Mouse (Mus musculus): ENCODE results near the gene Lix1l. TPM values are rescaled to one million over a fixed set of nuclear protein-coding genes. Genes with fewer than 3 reads are reported as not detected.
"Not testable (repeated sequence)": the region's sequence is repeated elsewhere in the genome, so short reads cannot be mapped to it uniquely, and the experiment has no call there.

Lix1l gene
- polyA plus RNA-seq, 1 experiment from 2014 or later, result 6.7 TPM

- Histone ChIP-seq H3K9ac (ENCODE audit: low read length) (peak overlapping the region; percentile 88), H3K36me3 (ENCODE audit: control insufficient read depth, insufficient read depth, low read length) (peaks cover 10% of the 10 kb centered on the region; the same call in 1 of the 2 replicates), H3K4me2 (ENCODE audit: low read length) (peak overlapping the region; percentile 96), H3K4me3 (ENCODE audit: control insufficient read depth in 1 of 2, insufficient read depth in 1 of 2, low read depth in 1 of 2, low read length in 2 of 2) (peak overlapping the region; percentile 49 to 51; a peak in 2 of 4 replicates), H3K4me1 (ENCODE audit: control insufficient read depth in 2 of 2, insufficient read depth in 2 of 2, low read length in 2 of 2) (peaks cover 9 to 49% of the 10 kb centered on the region in 2 experiments), H3K27me3 (ENCODE audit: control insufficient read depth, insufficient read depth, low read length) (no peaks in the 10 kb centered on the region), H3K9me3 (ENCODE audit: control insufficient read depth, low read length) (no peaks in the 10 kb centered on the region), H3K27ac (replicated peaks in 1 of 2; ENCODE audit: control insufficient read depth in 1 of 2, insufficient read depth in 1 of 2, low read depth in 2 of 2, low read length in 2 of 2) (no peak overlapping the region)
- 75% methylated on average over 8 of the region's 8 CpGs for WGBS
- no peak for ATAC-seq (ENCODE audit: insufficient number of reproducible peaks, insufficient read depth, low FRiP score, low read depth)
Observed at GRCm38 (mm10) chr3:96599069-96599393, 1.9 kb upstream of the Lix1l start.

DNA sequence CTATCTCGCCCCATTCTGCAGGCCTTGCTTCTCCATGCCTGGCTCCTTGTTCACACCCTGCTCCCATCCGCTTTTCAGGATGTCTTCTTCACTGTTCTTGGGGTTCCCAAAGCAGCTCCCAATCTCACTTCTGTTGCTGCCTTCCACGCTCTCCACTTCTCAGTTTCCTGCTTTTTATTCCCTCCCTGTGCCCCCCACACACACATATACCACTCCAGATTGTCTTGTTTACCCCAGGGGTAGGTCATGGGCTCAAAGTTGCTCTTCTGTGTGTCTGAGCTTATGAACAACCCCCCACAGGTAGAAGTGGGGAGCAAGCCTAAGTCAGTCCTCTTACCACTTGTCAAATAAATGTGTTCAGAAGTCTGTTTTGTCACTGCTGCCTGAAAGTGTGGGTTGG is 1.5 kb upstream of the Lix1l start:
- 82% methylated on average over 3 of the region's 3 CpGs for WGBS
- H3K36me3 ChIP-seq (ENCODE audit: control insufficient read depth, insufficient read depth, low read length), result peaks cover 11% of the 10 kb centered on the region; the same call in 1 of the 2 replicates
- H3K4me1 ChIP-seq (ENCODE audit: control insufficient read depth in 2 of 2, insufficient read depth in 2 of 2, low read length in 2 of 2), result peaks cover 9 to 50% of the 10 kb centered on the region in 2 experiments
- H3K4me2 ChIP-seq (ENCODE audit: low read length), result no peak overlapping the region
- H3K4me3 ChIP-seq (ENCODE audit: control insufficient read depth in 1 of 2, insufficient read depth in 1 of 2, low read depth in 1 of 2, low read length in 2 of 2), result no peak overlapping the region
- no peak for ATAC-seq (ENCODE audit: insufficient number of reproducible peaks, insufficient read depth, low FRiP score, low read depth)
- no peaks in the 10 kb centered on the region for H3K9me3 ChIP-seq (ENCODE audit: control insufficient read depth, low read length)
- no peaks in the 10 kb centered on the region for H3K27me3 ChIP-seq (ENCODE audit: control insufficient read depth, insufficient read depth, low read length)
- H3K27ac ChIP-seq (replicated peaks in 1 of 2; ENCODE audit: control insufficient read depth in 1 of 2, insufficient read depth in 1 of 2, low read depth in 2 of 2, low read length in 2 of 2), result no peak overlapping the region
- no peak overlapping the region for H3K9ac ChIP-seq (ENCODE audit: low read length)

- H3K4me2 ChIP-seq (ENCODE audit: low read length), result peak overlapping the region; percentile 81
- peak overlapping the region; percentile 61 to 69 for H3K4me3 ChIP-seq (ENCODE audit: control insufficient read depth in 1 of 2, insufficient read depth in 1 of 2, low read depth in 1 of 2, low read length in 2 of 2)
- H3K9me3 ChIP-seq (ENCODE audit: control insufficient read depth, low read length), result no peaks in the 10 kb centered on the region
- peak overlapping the region; percentile 82 for H3K9ac ChIP-seq (ENCODE audit: low read length)
- WGBS, result under 1% methylated on average over 24 of the region's 40 CpGs
- H3K27me3 ChIP-seq (ENCODE audit: control insufficient read depth, insufficient read depth, low read length), result no peaks in the 10 kb centered on the region
- H3K36me3 ChIP-seq (ENCODE audit: control insufficient read depth, insufficient read depth, low read length), result peaks cover 11% of the 10 kb centered on the region; the same call in 1 of the 2 replicates
- ATAC-seq (ENCODE audit: insufficient number of reproducible peaks, insufficient read depth, low FRiP score, low read depth), result peak; percentile 73
- peak overlapping the region; percentile 89 to 93 for H3K27ac ChIP-seq (replicated peaks in 1 of 2; ENCODE audit: control insufficient read depth in 1 of 2, insufficient read depth in 1 of 2, low read depth in 2 of 2, low read length in 2 of 2)
- H3K4me1 ChIP-seq (ENCODE audit: control insufficient read depth in 2 of 2, insufficient read depth in 2 of 2, low read length in 2 of 2), result peaks cover 3 to 49% of the 10 kb centered on the region in 2 experiments
Observed at GRCm38 (mm10) chr3:96601251-96601787, 370 bp downstream of the Lix1l start.

DNA sequence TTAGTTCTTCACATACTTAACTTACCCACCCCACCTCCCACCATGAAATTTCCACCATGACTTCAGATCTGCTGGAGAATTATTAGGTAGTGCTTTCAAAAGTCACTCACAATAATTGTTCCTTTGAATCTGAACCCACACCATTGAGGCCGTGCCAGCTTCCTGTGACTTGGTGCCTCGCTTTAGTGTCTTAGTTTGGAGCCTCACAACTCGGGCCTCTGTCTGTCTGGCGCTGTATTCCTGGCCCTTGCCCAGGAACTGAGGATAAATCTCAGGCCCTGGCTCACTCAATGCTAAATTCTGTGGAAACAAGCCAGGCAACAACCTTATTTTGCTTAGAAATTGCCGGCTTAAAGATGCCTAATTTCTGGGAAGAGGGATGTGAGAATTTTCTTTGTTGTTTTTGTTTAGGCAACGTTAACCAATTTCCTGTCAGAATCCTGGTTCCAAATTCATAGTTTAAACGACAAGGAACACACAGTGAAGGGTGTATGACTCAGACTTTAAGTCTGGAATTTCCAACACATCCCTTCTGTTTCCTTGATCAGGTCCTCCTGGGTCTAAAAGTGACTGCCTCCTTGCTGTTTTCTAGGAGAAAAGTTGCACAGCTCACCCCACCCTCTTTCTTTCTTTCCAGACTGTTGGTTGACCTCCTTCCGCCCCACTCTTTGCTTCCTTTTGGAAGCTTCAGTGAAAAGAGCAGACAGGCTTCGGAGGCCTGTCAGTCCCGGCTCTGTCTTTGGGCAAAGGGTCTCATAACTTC is 1.2 kb downstream of the Lix1l start:
- Histone ChIP-seq H3K4me1 (ENCODE audit: control insufficient read depth in 2 of 2, insufficient read depth in 2 of 2, low read length in 2 of 2) (peaks cover 3 to 42% of the 10 kb centered on the region in 2 experiments), H3K36me3 (ENCODE audit: control insufficient read depth, insufficient read depth, low read length) (peaks cover 11% of the 10 kb centered on the region; the same call in 1 of the 2 replicates), H3K9ac (ENCODE audit: low read length) (peak overlapping the region; percentile 82), H3K9me3 (ENCODE audit: control insufficient read depth, low read length) (no peaks in the 10 kb centered on the region), H3K4me2 (ENCODE audit: low read length) (peak overlapping the region; percentile 81), H3K27me3 (ENCODE audit: control insufficient read depth, insufficient read depth, low read length) (no peaks in the 10 kb centered on the region), H3K27ac (replicated peaks in 1 of 2; ENCODE audit: control insufficient read depth in 1 of 2, insufficient read depth in 1 of 2, low read depth in 2 of 2, low read length in 2 of 2) (peak overlapping the region; percentile 89 to 93), H3K4me3 (ENCODE audit: control insufficient read depth in 1 of 2, insufficient read depth in 1 of 2, low read depth in 1 of 2, low read length in 2 of 2) (peak overlapping the region; percentile 61 to 69)
- WGBS, result 25% methylated on average over 10 of the region's 10 CpGs
- no peak for ATAC-seq (ENCODE audit: insufficient number of reproducible peaks, insufficient read depth, low FRiP score, low read depth)

GRCm38 (mm10) chr3:96602704-96603084 is 1.7 kb downstream of the Lix1l start:
- peak overlapping the region; percentile 82 for H3K9ac ChIP-seq (ENCODE audit: low read length)
- H3K36me3 ChIP-seq (ENCODE audit: control insufficient read depth, insufficient read depth, low read length), result peaks cover 11% of the 10 kb centered on the region; the same call in 1 of the 2 replicates
- 53% methylated on average over 5 of the region's 5 CpGs for WGBS
- H3K4me2 ChIP-seq (ENCODE audit: low read length), result peak overlapping the region; percentile 81
- no peaks in the 10 kb centered on the region for H3K9me3 ChIP-seq (ENCODE audit: control insufficient read depth, low read length)
- peak overlapping the region; percentile 61 to 69 for H3K4me3 ChIP-seq (ENCODE audit: control insufficient read depth in 1 of 2, insufficient read depth in 1 of 2, low read depth in 1 of 2, low read length in 2 of 2)
- H3K27me3 ChIP-seq (ENCODE audit: control insufficient read depth, insufficient read depth, low read length), result no peaks in the 10 kb centered on the region
- H3K4me1 ChIP-seq (ENCODE audit: control insufficient read depth in 2 of 2, insufficient read depth in 2 of 2, low read length in 2 of 2), result peaks cover 3 to 42% of the 10 kb centered on the region in 2 experiments
- H3K27ac ChIP-seq (replicated peaks in 1 of 2; ENCODE audit: control insufficient read depth in 1 of 2, insufficient read depth in 1 of 2, low read depth in 2 of 2, low read length in 2 of 2), result peak overlapping the region; percentile 89 to 93
- no peak for ATAC-seq (ENCODE audit: insufficient number of reproducible peaks, insufficient read depth, low FRiP score, low read depth)

DNA sequence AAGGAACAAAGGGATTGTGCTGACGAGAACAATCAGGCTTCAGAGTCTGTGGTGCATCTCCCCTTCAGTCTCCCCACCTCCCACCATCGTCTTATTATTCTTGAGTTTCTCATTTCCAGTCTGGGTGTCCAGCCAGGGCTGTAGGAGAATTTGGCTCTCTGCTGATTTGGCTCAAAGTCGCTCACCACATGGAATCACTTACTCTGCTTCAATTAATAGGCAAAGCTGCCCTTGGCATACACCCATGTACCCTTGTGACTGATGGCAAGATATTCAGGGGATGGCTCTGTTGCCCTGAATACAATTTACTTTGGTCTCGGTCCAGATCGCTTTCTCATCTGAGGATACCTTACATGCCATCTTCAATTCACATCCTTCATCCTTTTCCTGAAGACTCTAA is 2.4 kb downstream of the Lix1l start:
- Histone ChIP-seq H3K27me3 (ENCODE audit: control insufficient read depth, insufficient read depth, low read length) (no peaks in the 10 kb centered on the region), H3K27ac (replicated peaks in 1 of 2; ENCODE audit: control insufficient read depth in 1 of 2, insufficient read depth in 1 of 2, low read depth in 2 of 2, low read length in 2 of 2) (peak overlapping the region in 1 of 2 experiments; percentile 93; a peak in 2 of 4 replicates), H3K4me3 (ENCODE audit: control insufficient read depth in 1 of 2, insufficient read depth in 1 of 2, low read depth in 1 of 2, low read length in 2 of 2) (peak overlapping the region in 1 of 2 experiments; percentile 69; a peak in 1 of 4 replicates), H3K36me3 (ENCODE audit: control insufficient read depth, insufficient read depth, low read length) (peaks cover 11% of the 10 kb centered on the region; the same call in 1 of the 2 replicates), H3K9ac (ENCODE audit: low read length) (peak overlapping the region; percentile 82), H3K4me2 (ENCODE audit: low read length) (peak overlapping the region; percentile 81), H3K4me1 (ENCODE audit: control insufficient read depth in 2 of 2, insufficient read depth in 2 of 2, low read length in 2 of 2) (peaks cover 3 to 42% of the 10 kb centered on the region in 2 experiments), H3K9me3 (ENCODE audit: control insufficient read depth, low read length) (no peaks in the 10 kb centered on the region)
- no peak for ATAC-seq (ENCODE audit: insufficient number of reproducible peaks, insufficient read depth, low FRiP score, low read depth)
- WGBS, result 68% methylated on average over 5 of the region's 5 CpGs

DNA sequence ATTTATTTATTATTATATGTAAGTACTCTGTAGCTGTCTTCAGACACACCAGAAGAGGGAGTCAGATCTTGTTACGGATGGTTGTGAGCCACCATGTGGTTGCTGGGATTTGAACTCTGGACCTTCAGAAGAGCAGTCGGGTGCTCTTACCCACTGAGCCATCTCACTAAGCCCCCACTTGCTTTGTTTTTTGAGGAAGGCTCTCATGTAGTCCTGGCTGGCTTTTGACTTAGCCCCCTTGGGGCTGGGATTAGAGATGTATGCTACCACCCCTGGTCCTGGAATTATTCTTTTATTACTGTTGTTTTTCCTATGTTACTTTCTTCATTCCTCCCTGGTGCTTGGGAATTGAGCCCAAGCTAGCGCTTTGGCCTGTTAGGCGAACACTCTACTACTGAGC is 5.1 kb downstream of the Lix1l start:
- not testable (repeated sequence) for H3K4me3 ChIP-seq (ENCODE audit: control insufficient read depth in 1 of 2, insufficient read depth in 1 of 2, low read depth in 1 of 2, low read length in 2 of 2); H3K9me3 ChIP-seq (ENCODE audit: control insufficient read depth, low read length); H3K27me3 ChIP-seq (ENCODE audit: control insufficient read depth, insufficient read depth, low read length); H3K9ac ChIP-seq (ENCODE audit: low read length); H3K4me2 ChIP-seq (ENCODE audit: low read length); ATAC-seq (ENCODE audit: insufficient number of reproducible peaks, insufficient read depth, low FRiP score, low read depth); H3K27ac ChIP-seq (replicated peaks in 1 of 2; ENCODE audit: control insufficient read depth in 1 of 2, insufficient read depth in 1 of 2, low read depth in 2 of 2, low read length in 2 of 2)
- peaks cover 19% of the 10 kb centered on the region for H3K36me3 ChIP-seq (ENCODE audit: control insufficient read depth, insufficient read depth, low read length)
- H3K4me1 ChIP-seq (ENCODE audit: control insufficient read depth in 2 of 2, insufficient read depth in 2 of 2, low read length in 2 of 2), result peaks cover 5 to 35% of the 10 kb centered on the region in 2 experiments
- 93% methylated on average over 3 of the region's 4 CpGs for WGBS

Data from heart, embryonic 14.5 days (tissue).